Mouse (Mus musculus) intestine, embryonic 14.5 days (tissue): ENCODE measurements around the gene Hebp2. TPM values are rescaled to one million over a fixed set of nuclear protein-coding genes. Genes with fewer than 3 reads are reported as not detected.

Source experiments
- ATAC-seq: fragments of 200-750 bp; cut with Nextera tagmentation; replicated peaks from 2 replicates; pipeline ENCODE4 v1.8.0; 2017; ENCODE audit warnings: low read depth, moderate number of reproducible peaks, moderate TSS enrichment, moderate library complexity; ENCODE audit not compliant: low FRiP score, low TSS enrichment
- DNase-seq: peaks from one replicate; pipeline ENCODE4 v3.0.0-alpha.2; 2018; ENCODE audit warnings: low spot score
- H3K27ac ChIP-seq: fragments of 300-500 bp; sonication (generic); 2 replicates; pipeline ENCODE4 v1.5.1; 2014; ENCODE audit warnings: low read depth, mild to moderate bottlenecking, control low read depth
- H3K27me3 ChIP-seq: fragments of 300-500 bp; sonication (generic); replicated peaks from 2 replicates; pipeline ENCODE4 v1.6.1; 2014; ENCODE audit warnings: low read length, control low read depth; ENCODE audit not compliant: control insufficient read depth, insufficient read depth
- H3K36me3 ChIP-seq: fragments of 300-500 bp; sonication (generic); 2 replicates; pipeline ENCODE4 v1.6.1; 2014; ENCODE audit warnings: low read length, control low read depth; ENCODE audit not compliant: control insufficient read depth, insufficient read depth
- H3K4me1 ChIP-seq: fragments of 300-500 bp; sonication (generic); replicated peaks from 2 replicates; pipeline ENCODE4 v1.6.1; 2014; ENCODE audit warnings: low read length, control low read depth, mixed read lengths; ENCODE audit not compliant: control insufficient read depth, insufficient read depth
- H3K4me2 ChIP-seq: fragments of 300-500 bp; sonication (generic); 2 replicates; pipeline ENCODE4 v1.6.1; 2014; ENCODE audit warnings: low read length
- H3K4me3 ChIP-seq: fragments of 300-500 bp; sonication (generic); 2 replicates; pipeline ENCODE4 v1.5.1; 2014; ENCODE audit warnings: low read depth, low read length, control low read depth, mixed read lengths
- H3K9ac ChIP-seq: fragments of 300-500 bp; sonication (generic); 2 replicates; pipeline ENCODE4 v1.6.1; 2014; ENCODE audit warnings: mild to moderate bottlenecking, low read length
- H3K9me3 ChIP-seq: fragments of 300-500 bp; sonication (generic); 2 replicates; pipeline ENCODE4 v1.6.1; 2016; ENCODE audit warnings: low read length, control low read depth; ENCODE audit not compliant: control insufficient read depth
- WGBS: fragments of 180-500 bp; shearing (Covaris S2); extraction: QIAGEN DNeasy Blood & Tissue Kit; methylation state at CpG from one replicate; pipeline ENCODE4 v1.1.7; 2014; 5-methylcytosine and 5-hydroxymethylcytosine counted together
- polyA plus RNA-seq: library from polyadenylated mRNA; unstranded; fragments of >200 nt; fragmentation: Nextera tagmentation; extraction: Ambion mirVana; gene quantifications from 2 replicates; pipeline ENCODE4 v1.2.1, GENCODE M21; 2014

The Hebp2 gene
- polyA plus RNA-seq, 1 experiment from 2014 or later, result 12.3 TPM

DNA sequence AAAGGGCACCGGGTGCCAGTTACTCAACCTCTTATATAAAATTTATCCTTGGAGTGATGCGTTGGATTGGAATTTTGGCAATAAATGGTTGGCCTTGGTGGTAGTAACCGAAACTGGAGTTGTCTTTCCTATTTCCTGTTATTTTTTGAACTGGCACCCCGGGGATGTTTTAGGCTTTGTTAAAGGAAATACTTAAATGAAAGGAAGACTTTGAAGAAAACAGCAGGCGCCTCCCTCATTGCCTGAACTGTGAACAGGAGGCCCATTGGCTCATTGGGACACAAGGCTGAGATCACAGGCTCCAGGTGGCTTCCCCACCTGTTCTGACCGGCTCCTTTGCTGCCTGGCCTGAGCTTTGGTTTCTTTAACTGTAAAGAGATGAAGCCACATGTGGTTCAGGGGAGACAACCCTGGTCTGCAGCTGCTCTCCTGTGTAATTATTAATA, 39.4 kb downstream of the Hebp2 start:
- H3K4me3 ChIP-seq, result no peak overlapping the region
- no peaks in the 10 kb centered on the region; the same call in 1 of the 2 replicates for H3K36me3 ChIP-seq
- DNase-seq (no peak), ATAC-seq (no peak)
- H3K9ac ChIP-seq, result no peak overlapping the region
- 74% methylated on average over 6 of the region's 6 CpGs for WGBS
- H3K27me3 ChIP-seq, result no peaks in the 10 kb centered on the region
- H3K4me2 ChIP-seq, result no peak overlapping the region
- H3K9me3 ChIP-seq, result no peaks in the 10 kb centered on the region
- H3K27ac ChIP-seq, result no peak overlapping the region
- no peaks in the 10 kb centered on the region; the same call in 1 of the 2 replicates for H3K4me1 ChIP-seq

GRCm38 (mm10) chr10:18505690-18506089, 40.2 kb downstream of the Hebp2 start:
- H3K4me3 ChIP-seq, result no peak overlapping the region
- H3K4me2 ChIP-seq, result no peak overlapping the region
- ATAC-seq (no peak), DNase-seq (no peak)
- no peaks in the 10 kb centered on the region for H3K27me3 ChIP-seq
- no peaks in the 10 kb centered on the region for H3K9me3 ChIP-seq
- H3K36me3 ChIP-seq, result no peaks in the 10 kb centered on the region
- no peak overlapping the region for H3K9ac ChIP-seq
- H3K4me1 ChIP-seq, result no peaks in the 10 kb centered on the region; the same call in 1 of the 2 replicates
- 77% methylated on average over 10 of the region's 10 CpGs for WGBS
- H3K27ac ChIP-seq, result no peak overlapping the region

DNA sequence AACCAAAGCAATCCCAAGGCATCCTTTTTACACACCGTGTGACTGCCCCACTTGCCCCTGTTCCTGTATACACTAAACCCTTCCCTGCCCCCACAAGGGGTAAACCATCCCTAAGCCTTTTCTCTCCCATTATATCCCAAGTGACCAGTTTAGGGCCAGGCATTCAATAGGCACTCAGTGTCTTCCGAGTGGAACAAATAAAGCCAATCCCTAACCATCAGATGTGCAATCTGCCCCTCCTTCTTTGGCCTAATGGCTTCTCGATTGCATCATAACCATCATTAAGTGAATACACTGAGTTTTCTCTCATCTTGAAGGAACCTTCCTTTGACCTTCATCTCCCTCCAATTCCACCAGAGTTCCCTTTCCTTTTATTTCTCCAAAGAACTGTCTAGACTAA, 43.9 kb downstream of the Hebp2 start:
- 75% methylated on average over 3 of the region's 3 CpGs for WGBS
- Histone ChIP-seq H3K9me3 (no peaks in the 10 kb centered on the region), H3K9ac (no peak overlapping the region), H3K4me2 (no peak overlapping the region), H3K4me3 (no peak overlapping the region), H3K27ac (no peak overlapping the region), H3K27me3 (no peaks in the 10 kb centered on the region), H3K4me1 (no peaks in the 10 kb centered on the region), H3K36me3 (peaks cover 6% of the 10 kb centered on the region; the same call in 1 of the 2 replicates)
- DNase-seq (no peak), ATAC-seq (no peak)

GRCm38 (mm10) chr10:18497066-18497465, 48.8 kb downstream of the Hebp2 start:
- 86% methylated on average over 7 of the region's 7 CpGs for WGBS

GRCm38 (mm10) chr10:18494249-18494648, 51.6 kb downstream of the Hebp2 start:
- Histone ChIP-seq H3K9me3 (no peaks in the 10 kb centered on the region), H3K36me3 (peaks cover 6% of the 10 kb centered on the region; the same call in 1 of the 2 replicates), H3K4me3 (no peak overlapping the region), H3K9ac (no peak overlapping the region), H3K27ac (no peak overlapping the region), H3K4me1 (no peaks in the 10 kb centered on the region), H3K4me2 (no peak overlapping the region), H3K27me3 (no peaks in the 10 kb centered on the region)
- DNase-seq (no peak), ATAC-seq (no peak)
- WGBS, result 38% methylated on average over 7 of the region's 7 CpGs

More at GRCm38 (mm10) chr10:18497066-18497465, 48.8 kb downstream of the Hebp2 start:
- Histone ChIP-seq H3K27me3 (no peaks in the 10 kb centered on the region), H3K4me2 (no peak overlapping the region), H3K4me3 (no peak overlapping the region), H3K4me1 (no peaks in the 10 kb centered on the region), H3K9me3 (no peaks in the 10 kb centered on the region), H3K36me3 (peaks cover 6% of the 10 kb centered on the region; the same call in 1 of the 2 replicates), H3K27ac (no peak overlapping the region), H3K9ac (no peak overlapping the region)
- DNase-seq, result no peak
- no peak for ATAC-seq

DNA sequence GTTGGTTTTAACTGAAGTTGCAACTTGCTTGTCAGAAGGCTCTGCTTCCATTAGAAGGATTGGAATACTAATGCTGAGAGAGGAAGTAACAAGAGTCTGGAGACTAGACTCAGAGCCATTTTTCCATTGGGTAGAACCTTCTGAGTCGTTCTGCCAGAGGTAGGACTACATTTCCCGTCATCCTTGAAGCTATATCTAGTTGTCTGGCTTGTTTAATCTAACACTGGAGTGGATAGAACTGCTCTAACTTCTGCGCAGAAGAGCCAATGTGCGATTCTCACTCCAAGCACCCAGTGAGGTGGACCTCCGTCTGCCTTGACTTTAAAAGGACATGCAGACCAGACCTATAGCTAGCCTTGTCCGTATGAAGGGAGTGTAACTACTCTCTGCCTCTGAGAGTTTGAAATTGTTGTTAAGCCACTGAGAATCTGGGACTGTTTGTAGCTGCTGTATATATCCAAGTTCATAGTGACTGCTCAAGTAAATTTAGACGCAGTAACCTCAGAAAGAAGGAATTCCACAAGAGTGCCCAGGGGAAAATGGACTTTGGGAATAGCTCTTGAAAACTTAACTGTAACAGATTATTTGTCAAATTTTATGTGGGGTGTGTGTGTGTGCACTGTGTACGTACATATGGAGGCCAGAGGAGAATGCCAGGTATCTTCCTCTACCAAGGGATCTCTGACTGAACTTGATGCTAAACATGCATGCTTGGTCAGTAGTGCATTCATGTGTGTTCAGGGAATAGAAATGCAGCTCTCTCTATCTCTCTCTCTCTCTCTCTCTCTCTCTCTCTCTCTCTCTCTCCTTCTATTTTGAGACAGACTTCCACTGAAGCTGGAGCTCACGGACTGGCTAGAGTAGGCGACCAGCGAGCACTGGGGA, 52.6 kb downstream of the Hebp2 start:
- Histone ChIP-seq H3K9ac (no peak overlapping the region), H3K27me3 (no peaks in the 10 kb centered on the region), H3K4me2 (no peak overlapping the region), H3K36me3 (no peaks in the 10 kb centered on the region), H3K27ac (no peak overlapping the region), H3K4me3 (no peak overlapping the region), H3K4me1 (no peaks in the 10 kb centered on the region), H3K9me3 (no peaks in the 10 kb centered on the region)
- WGBS, result 84% methylated on average over 11 of the region's 11 CpGs
- no peak for ATAC-seq
- DNase-seq, result no peak

GRCm38 (mm10) chr10:18491952-18492351, 53.9 kb downstream of the Hebp2 start:
- ATAC-seq, result no peak
- 68% methylated on average over 4 of the region's 4 CpGs for WGBS
- H3K4me2 ChIP-seq, result no peak overlapping the region

DNA sequence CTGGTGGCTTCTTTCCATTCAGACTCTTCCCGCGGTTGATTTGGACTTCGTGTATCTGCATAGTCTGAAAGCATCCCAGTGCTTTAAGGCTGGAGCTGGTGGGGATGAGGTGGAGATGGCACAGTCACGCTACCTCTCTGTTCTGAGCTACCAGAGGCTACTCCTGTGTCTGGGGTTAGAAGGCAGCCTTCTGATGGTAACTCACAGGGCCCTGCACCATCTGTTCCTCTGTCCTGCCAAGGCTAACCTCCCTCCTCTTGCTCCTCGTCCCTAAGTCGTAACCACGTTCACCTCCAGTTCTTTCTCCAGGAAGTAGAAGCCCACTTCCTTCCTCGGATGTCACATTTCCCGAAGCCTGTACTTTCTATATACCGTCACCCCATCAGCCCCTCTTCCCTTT, 55.9 kb downstream of the Hebp2 start:
- WGBS, result 85% methylated on average over 10 of the region's 10 CpGs
- Histone ChIP-seq H3K36me3 (no peaks in the 10 kb centered on the region), H3K9me3 (no peaks in the 10 kb centered on the region), H3K27me3 (no peaks in the 10 kb centered on the region), H3K4me1 (no peaks in the 10 kb centered on the region), H3K4me3 (no peak overlapping the region), H3K9ac (no peak overlapping the region), H3K4me2 (no peak overlapping the region), H3K27ac (no peak overlapping the region)
- no peak for ATAC-seq
- DNase-seq, result no peak

More at GRCm38 (mm10) chr10:18491952-18492351, 53.9 kb downstream of the Hebp2 start:
- Histone ChIP-seq H3K4me1 (no peaks in the 10 kb centered on the region), H3K9ac (no peak overlapping the region), H3K4me3 (no peak overlapping the region), H3K9me3 (no peaks in the 10 kb centered on the region), H3K27me3 (no peaks in the 10 kb centered on the region), H3K36me3 (no peaks in the 10 kb centered on the region), H3K27ac (no peak overlapping the region)
- DNase-seq, result no peak
